Mouse (Mus musculus) heart, postnatal 0 days (tissue): ENCODE data around the gene Apopt1.

Experiments used
- CTCF ChIP-seq: IDR thresholded peaks from 2 replicates; pipeline ENCODE4 v1.5.1; 2016; ENCODE audit warnings: antibody characterized with exemption, control low read depth, low read depth
- EP300 ChIP-seq: IDR thresholded peaks from 2 replicates; pipeline ENCODE4 v1.6.1; 2016; ENCODE audit warnings: antibody characterized with exemption, low read depth

DNA sequence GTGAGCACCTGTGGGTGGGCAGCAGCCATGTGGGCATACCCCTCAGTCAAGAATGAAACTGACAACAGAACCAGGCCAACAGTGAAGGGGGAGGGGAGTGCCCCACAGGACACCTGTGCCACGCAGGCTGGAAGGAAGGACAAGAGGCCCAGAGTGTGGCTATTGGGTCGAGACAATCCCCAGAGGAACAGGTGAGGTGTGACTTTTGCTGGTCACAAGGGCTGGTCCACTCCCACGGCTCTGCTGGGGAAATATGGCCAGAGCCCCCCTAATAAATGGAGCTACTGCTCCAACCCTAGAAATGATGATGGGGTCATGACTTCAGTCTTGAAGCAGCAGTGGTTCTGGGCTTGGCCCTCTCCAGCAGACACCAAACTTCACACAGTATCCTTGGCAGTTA, 9.8 kb upstream of the Apopt1 start:
- TF ChIP-seq CTCF: no peak
- TF ChIP-seq EP300: no peak
